Mouse (Mus musculus): ENCODE measurements at regions not wholly inside any gene's neighbourhood (a gene's known extent, or its start where the extent isn't known, plus 50 kb on each side); places are given as distances from the start of the nearest gene placed in this dataset.

DNA sequence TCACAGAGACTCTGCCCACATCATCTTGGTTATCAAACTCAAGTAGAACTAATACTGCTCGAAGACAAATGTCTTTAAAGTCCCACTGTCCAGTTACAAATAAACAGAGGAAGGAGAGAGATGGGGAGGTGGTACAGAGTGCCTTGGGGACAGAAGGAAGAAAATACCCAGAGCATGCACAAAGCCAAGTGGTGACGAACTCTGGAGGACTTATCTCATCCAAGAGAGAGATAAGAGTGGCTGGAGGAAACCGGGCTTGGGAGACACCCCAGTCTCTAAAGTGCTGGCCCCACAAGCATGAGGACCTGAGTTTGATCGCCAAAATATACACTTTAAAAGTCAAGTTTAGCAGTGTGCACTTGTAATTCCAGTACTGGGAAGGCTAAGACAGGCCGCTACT is 273.3 kb upstream of the Zfp637 start:
- no peak for DNase-seq (ENCODE audit: low spot score in 2 of 2)

DNA sequence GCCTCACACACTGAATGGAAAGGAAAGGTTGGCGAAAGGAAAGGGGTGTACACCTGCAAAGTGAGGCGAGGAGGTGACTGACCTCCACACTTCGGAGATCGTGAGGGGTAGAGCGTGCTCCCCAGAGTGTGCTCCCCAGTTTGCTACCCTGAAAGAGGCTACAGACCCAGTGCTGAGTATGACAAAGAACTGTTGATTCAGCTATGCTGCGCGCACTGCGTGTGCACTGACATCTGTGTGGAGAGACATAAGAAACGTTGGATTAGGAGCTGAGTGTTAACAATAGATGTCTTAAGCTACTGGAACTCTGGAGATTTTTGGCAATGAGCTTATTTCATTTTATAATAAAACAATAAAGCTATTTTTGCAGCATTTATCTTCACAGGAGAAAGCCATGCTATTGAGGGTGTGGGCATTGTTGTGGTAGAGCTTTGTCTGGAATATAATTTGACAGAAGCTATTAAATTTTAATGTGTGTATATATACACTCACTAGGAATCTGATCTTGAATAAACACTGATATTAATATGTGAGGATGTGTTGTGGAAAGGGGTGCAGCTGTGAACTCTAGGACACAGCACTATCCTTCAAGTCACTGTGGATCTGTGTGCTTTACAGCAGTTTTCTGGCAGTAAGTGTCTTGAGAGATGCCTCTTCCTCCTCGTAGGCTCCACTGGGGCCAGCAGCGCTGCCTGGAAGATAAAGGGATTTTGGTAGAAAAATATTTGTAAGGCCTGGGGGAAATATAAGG is 271.2 kb upstream of the Zfp637 start:
- no peak for DNase-seq (ENCODE audit: low spot score in 2 of 2)

DNA sequence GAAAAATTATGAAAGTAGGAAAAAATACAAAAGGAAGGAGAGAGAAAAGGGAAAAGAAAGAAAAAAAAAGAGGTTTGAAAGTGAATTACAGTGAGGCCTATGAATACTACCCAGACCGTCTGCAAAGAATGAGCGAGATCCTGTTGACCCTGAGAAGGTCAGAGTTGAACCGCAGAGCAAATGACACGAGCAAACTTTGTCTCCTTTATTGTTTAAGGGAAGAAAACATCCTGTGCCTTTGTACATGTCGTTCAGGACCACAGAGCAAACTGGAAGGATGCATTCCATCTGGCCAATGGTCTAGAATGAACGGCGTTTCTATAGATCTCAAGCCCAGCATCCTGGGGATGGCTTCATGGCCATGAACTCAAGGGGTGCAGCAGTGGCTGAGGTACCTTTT is 270.6 kb upstream of the Zfp637 start:
- DNase-seq (ENCODE audit: low spot score in 2 of 2): no peak

DNA sequence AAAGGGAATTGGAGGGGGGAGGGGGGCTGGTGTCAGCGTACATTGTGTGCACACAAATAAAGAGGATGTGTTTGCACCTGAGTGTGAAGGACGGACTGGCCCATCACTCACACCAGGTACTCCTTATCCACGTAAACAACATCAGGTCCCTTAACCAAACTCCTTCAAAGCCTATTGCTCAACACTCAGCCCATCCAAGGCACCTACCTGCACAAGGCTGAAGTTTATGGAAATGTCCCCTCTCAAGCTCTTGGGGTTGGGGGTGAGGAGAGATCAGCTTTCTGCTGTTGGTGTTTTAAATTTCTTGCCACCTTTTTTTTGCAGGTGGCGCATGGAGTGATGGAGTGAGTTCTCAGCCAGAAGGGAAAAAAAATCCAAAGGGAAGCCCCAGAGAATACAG is 270.2 kb upstream of the Zfp637 start:
- no peak for DNase-seq (ENCODE audit: low spot score in 2 of 2)

DNA sequence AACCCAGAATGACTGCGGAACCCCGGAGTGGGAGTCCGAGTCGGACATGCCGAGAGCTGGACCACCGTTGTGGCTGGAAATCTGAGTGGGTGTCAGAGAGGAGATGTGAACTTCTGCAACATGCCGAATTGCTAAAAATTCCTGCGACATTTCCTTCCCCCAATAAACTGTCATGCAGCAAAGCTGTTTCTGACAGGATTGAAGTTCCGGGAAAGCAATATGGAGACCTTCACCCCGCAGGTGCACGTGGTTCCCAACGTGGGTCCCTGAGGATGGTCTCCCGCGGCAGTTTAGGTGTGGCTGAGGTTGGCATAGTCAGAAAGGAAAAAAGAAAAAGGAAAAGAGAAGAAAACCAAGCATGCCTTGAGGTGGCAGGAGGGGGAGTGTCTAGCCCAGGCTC is 269.0 kb upstream of the Zfp637 start:
- no peak for DNase-seq (ENCODE audit: low spot score in 2 of 2)

DNA sequence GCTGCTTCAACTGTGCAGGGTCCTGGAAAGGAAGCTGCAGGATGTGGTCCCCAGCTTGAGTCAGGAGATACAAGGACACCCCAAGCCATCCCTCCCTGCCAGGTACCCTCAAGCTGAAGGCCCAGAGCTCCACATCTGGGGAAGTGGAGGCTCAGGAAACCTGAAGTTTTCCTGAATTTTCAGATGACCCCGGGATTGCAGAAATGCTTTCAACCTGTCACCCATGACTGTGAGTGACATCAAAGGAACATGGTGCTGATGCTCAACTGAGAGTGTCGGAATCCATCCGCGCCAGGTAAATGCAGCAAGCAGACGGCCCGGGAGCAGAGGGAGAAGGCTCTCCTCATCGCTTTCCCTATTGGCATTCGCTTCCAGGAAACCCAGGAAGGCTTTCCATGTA is 267.6 kb upstream of the Zfp637 start:
- DNase-seq (ENCODE audit: low spot score in 2 of 2): no peak

DNA sequence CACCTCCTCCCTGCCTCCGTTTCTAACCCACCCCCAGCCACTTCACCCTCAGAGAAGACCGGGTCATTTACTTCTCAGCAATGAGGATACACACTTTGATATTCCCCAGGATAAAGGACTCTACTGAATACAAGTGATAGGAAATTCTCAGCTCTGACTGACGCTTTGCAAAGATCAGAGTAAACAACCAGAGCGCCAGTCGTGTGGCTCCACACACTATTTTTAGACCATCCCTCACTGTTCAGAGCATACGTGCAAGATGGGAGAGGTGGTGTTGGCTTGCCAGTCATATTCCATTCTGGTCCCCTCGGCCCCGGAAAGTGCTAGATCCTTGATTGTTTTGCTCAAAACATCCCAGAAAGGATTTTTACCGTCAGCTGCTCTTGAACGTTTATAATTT is 266.8 kb upstream of the Zfp637 start:
- peak in 1 of 2 experiments; percentile 2 for DNase-seq (ENCODE audit: low spot score in 2 of 2)

DNA sequence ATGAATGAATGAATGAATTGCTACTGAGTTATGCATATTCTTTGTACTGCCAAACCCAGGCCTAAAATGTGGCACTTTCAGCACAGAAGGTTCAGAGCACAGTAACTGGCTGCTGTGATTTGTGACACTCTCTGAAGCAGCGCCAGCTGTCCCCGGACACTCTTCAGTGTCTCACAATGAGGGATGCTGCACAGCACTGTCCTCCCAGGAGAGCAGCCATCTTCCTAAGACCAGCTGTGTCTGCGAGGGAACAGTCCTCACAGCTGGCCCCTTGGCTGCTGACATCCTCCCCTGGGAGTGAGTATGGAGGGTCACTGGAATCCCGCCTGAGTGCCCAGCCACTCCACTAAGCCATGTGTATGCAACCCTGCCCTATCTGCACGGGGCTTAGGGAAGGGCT is 265.9 kb upstream of the Zfp637 start:
- DNase-seq (ENCODE audit: low spot score in 2 of 2): peak in 1 of 2 experiments; percentile 1

DNA sequence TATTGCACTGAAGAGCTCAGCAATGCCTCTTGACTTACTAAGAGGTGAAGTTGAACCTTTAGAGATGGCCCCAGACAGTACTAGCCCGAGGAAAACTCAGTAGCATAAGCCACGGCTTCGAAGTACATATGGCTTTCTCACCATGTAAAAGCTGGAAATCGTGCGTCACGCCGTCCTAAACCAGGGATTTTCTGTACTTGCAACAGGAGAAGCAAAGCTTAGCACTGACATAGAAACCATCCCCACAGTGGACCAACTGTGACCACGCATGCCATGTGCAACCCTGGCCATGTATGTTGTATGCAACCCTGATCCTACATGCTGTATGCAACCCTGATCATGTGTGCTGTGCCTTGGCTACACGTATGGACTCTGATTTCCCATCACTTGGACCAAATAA is 265.0 kb upstream of the Zfp637 start:
- peak in 1 of 2 experiments; percentile 1 for DNase-seq (ENCODE audit: low spot score in 2 of 2)

DNA sequence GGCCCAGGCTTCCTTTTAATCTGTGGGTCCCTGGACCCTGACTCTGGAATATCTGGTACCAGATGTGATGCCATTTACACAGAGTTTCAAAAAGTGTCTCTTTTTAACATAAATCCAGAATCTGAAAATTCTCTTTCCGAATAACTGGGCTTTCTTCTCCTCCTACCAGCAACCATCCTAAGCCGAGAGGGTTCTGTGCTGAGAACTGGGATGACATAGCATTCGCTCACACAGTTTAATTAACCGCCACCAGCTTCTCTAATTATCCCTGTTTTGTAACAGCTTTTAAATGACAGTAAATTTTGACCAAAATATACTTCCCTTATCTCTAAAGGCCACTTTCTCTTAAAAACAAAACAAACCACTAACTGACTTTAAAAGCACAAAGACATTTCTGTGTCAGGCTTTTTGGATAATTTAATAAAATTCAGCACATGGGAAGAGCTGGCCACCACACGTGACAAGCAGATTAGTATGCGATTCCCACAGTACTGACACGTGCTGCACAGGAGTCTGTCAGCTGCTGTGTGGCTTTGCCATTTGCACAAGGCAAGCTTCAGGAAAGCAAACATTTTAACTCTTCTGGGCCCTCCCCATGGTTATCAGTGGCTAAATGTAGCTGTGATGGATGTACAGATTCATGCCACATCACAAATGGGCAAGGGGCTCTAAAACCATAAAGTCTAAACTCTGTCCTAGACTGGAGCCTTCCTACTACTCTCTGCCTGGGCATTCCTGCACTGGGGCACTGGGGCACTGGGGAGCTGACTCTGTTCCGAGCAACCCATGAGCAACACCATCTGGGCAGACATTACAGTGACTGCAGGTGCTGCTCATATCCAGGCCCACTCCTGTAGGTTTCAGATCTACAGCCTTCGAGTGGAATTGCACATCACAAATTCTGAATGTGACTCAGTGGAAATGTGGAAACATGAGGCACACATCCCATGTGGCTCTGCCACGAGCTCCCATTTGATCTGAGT is 263.1 kb upstream of the Zfp637 start:
- DNase-seq (ENCODE audit: low spot score in 2 of 2): no peak

DNA sequence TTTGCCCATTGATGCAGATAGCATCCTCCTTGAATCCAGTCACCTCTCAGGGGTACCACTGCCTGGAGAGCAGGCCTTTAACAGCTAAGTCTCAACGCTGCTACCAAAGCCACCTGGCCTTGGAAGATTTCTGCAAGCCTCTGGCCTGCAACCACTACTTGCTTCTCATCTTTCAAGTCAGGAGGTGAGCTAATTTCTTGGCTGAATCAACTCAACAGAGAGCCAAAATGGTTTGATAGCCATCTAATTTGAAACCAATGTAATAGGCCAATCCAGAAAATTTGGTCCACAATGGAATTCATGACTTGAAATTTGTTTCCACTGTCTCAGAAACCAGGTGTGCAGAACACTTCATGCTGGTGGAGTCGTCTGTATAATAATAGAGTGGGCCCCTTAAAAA is 260.0 kb upstream of the Zfp637 start:
- DNase-seq (ENCODE audit: low spot score in 2 of 2): peak in 1 of 2 experiments; percentile 0

DNA sequence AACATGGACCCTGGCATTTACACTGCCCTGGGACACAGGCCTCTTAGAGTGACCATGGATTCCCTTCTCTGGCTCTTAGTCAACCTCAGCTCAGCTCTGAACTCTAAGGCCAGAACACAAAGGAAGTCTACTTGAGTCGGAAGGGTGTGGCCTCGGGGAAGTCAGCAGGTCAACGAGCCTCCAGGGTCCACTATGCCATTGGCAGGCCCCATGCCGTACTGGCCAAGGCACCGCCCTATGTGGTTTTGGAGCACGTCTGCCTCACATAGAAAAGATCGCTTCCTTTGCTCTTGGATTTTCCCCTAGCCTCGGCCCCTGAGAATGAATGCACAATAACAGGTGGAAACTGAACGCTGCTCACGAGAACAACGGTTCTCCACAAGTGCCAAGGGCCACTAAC is 257.9 kb upstream of the Zfp637 start:
- DNase-seq (ENCODE audit: low spot score in 2 of 2): no peak

DNA sequence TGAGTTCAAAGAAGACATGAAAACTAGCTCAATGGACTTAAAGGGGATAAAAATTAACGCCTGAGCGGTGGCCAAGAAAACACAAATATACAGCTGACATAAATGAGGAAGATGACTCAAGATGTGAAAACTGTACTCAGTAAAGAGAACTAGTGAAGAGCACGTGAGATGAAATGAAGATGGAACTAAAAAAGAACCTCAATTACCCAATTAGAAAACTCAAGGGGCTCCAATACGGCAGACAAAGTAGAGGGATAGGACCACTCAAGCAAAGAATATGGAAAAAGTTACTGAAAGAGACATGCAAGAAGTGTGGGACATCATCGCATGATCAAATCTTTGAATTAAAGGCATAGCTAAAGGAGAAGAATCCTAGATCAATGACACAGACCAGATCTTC is 256.4 kb upstream of the Zfp637 start:
- no peak for DNase-seq (ENCODE audit: low spot score in 2 of 2)

DNA sequence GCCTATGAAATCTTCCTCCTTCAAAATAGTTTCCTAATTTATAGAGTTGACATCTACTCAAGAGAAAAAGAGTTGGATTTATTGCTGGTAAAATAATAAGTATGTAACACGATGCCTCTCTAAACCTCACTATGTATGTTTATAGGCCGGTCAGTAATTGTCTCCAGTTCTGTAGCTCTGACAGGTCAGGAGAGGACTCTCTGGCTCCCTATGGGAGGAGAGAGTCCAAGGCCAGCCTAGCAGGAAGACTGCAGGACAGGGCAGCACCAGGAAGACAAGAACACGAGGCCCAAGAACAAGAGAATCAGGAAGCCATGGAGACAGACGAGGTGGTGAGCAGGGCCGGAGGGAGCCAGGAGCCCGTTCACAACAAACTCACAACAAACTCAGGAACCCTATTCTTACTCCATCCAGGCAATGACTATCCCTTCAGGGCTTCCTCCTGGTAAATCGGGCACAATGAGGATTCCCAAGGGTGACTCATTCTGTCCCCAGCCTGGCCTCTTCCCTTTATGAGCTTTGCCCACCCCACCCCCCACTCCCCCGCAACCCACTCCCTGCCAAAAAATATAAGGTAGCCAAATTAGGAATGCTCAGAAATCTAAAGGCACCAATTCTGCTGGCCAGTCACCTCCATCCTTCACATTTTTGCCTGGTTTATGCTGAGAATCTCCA is 244.7 kb upstream of the Zfp637 start:
- no peak for DNase-seq (ENCODE audit: low spot score in 2 of 2)

DNA sequence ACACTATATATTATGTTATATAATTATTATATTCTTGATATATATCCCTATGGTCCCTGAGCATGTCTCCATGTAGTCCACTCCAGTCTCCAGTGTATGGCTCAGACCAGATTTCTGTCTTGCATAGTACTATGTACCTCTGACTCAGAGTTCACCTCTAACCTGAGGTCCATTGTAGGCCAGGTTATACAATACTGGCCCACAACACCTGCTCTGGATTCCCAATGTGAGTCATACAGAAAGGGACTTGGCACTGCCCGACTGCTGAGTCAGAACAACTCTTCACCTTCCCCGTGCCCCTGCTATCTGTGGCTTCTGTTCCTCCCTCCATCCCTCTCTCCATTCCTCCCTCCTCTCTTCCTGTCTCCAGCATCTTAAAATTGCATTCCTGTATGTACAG is 236.1 kb upstream of the Zfp637 start:
- DNase-seq (ENCODE audit: low spot score in 2 of 2): no peak

DNA sequence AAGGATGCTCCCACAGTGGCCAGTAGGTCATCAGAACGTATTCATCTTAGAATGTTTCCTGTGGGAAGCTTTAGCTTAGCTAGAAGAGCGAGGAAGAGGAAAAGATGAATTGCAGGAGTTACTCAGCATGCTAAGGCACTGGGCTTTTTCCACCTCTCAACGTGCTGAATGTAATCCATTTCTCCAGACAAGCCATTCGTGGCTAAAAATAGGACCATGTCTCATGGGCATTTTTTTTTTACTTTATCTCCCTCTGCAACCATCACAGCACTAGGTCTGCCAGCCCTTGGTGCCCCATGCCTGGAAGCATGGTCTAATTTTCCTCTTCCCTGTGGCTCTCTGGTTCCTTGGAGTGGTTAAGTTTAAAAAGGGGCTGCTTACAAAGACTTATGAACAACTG is 235.3 kb upstream of the Zfp637 start:
- DNase-seq (ENCODE audit: low spot score in 2 of 2): no peak

DNA sequence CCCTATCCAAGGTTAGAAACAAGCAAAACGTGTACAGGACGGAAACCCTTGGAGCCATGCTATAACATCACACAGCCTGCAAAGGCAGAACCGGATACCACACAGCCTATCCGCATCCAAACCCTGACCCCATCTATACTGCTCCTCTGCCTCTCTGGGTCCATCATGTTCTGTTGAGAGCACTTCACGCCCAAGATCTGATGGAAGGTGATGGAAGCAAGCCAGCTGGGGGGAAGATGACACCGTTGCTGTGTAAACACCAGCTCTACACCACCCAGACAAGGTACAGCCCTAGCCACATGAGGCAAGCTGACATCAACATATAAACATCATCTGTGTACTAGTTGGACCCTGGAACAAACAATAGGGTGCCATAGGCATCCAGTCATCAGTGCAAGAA is 234.8 kb upstream of the Zfp637 start:
- no peak for DNase-seq (ENCODE audit: low spot score in 2 of 2)

DNA sequence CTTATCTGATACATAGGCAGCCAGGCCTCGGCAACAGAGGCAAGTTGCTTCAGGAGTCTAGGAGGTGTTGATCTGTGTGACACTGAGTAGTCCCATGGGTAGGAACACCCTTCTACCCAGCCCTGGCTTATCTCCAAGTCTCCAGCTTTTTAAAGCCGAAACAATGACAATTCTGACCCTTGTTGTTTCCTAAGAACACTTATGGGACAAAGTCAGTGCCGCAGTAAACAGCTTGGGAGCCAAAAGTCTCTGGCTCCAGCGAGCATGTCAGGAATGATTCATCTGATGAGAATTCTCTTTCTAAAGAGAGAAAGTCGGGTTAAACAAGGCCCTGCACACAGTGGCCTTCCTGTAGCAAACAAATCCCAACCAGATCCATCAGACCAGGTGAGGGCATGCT is 234.0 kb upstream of the Zfp637 start:
- DNase-seq (ENCODE audit: low spot score in 2 of 2): no peak

DNA sequence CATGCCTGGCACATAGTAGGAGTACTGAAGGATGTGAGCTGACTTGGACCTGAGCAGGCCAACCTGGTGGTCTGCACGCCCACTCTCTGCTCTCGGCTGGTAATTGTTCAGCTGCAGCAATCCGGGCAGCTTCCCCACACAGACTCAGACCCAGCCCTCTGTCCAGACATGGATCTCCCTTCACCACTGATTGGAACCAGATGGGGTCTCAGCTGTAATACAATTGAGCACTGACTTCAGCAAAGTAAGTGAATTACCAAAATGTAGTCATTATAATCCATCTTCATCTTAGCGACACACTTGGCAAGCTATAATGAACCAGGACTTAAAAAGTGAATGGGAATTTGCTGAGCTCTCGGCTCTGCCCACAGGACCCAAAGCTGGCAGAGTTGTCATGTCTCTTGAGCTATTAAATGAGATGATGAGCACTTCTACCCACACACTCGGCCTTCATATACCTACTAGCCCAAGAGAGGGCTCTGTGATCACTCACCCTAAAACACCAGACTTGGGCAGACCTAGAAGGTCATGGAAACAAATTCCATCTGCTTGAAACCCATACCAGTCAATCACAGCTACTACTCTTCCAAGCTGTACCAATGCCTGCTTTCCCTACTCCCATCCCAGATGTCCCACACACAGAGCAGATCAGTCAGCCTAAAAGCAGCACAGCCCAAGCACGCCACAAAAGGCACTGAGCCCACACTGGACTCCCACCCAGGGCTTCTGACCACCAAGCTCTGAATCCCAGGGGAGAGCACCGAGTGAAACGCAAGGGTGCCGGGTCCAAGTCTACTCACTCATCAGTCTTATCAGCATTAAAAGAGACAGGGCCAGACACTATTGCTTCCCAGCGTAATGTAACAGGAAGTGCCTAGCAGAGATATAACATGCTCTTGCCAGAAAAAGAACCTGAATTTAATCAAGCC is 231.2 kb upstream of the Zfp637 start:
- no peak for DNase-seq (ENCODE audit: low spot score in 2 of 2)

DNA sequence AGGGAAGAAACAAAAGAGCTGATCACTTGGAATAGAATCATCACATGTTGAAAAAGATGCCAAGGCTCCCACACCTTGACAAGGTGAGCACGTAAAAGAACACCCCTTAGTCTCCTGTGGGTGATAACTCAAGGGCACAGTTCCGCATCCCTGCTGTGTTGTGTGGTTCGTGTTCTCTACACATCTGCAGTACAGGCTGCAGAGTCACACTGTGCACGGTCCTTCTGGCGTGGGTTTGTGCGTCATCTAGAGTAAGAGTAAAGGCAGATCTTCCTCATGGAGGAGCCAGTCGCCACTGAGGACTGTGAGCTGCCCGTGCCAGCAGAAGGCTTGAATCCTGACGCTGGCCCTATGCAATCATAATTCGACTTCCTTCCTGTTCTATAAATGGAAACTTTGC is 229.7 kb upstream of the Zfp637 start:
- DNase-seq (ENCODE audit: low spot score in 2 of 2): no peak

DNA sequence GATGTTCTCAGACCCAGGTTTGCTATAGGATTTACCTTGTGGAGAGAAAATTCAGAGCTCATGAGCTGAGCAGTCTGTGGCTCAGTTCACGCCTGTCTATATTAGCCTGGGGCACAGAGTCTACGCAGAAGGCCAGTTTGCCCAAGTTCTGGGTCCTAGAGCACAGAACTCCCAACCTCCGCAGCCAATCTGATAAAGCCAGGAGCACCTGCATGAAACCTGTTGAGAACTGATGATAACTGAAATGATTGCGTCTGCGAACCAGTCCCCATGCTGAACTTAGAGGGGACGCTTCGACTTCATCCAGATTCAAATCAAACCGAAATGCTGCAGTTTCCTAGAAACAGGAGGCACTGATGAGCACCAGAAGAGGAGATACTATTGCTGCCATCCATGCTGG is 229.0 kb upstream of the Zfp637 start:
- DNase-seq (ENCODE audit: low spot score in 2 of 2): no peak

All from left cerebral cortex, adult 9 months (tissue).